Mouse (Mus musculus): Measurements from ENCODE around the gene Nfatc3.

- TF ChIP-seq USF1 (IDR thresholded peaks at IDR 0.05; ENCODE audit: low read depth) (no peak), CTCF (IDR thresholded peaks at IDR 0.05; ENCODE audit: control insufficient read depth, insufficient read depth, insufficient read length) (no peak), CEBPB (IDR thresholded peaks at IDR 0.05; ENCODE audit: low read depth) (no peak), MAX (IDR thresholded peaks at IDR 0.05) (no peak), MYOG (IDR thresholded peaks at IDR 0.05; ENCODE audit: control insufficient read depth, extremely low read depth, insufficient read length) (no peak), MYOD1 (IDR thresholded peaks at IDR 0.05; ENCODE audit: control insufficient read depth, insufficient read length, low read depth) (no peak)
Measured at GRCm38 (mm10) chr8:106039605-106040004, 19.0 kb upstream of the Nfatc3 start.

All from C2C12 (cell line).